Mouse (Mus musculus) neural tube, embryonic 10.5 days (tissue): Measurements from ENCODE around the gene Dek.

ENCODE experiments used
- DNase-seq: peaks from one replicate; pipeline ENCODE4 v3.0.0-alpha.2; 2017; ENCODE audit warnings: low spot score; ENCODE audit errors: extremely low spot score

Gene Dek

DNA sequence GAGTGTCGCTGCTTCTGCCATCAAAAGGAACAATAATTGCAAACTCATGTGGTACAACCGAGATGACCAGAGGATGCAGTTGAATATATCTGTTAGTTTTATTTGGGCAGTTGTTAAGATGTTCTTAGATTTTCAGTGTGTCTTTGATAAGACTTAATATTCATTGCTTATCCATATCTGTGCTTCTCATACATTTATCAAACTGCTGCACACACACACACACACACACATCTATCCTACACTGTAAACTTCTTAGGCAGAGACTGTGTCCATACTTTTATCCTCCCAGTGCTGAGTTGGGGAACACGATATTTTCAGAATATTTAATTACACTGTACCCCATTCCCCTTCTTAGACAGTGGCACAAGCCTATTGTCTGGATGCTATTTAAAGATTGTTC is 5.2 kb upstream of the Dek start:
- no peak for DNase-seq

DNA sequence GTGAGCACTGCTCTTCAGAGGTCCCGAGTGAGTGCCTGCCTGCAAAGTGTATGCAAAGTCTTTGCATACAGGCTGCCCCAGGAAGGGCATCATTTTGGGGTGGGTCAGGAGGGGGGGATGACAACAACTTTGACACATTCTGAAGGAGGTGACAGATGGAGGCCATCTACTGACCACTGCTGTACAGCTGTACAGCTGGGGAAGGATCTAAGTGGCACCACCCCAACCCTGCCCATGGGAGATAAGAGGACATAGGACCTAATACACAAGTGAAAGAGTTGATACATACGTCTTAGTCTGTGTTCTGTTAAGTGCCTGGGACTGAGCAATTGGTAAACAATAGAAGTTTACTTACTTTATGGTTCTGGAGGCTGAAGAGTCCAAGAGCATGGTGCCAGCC is 3.2 kb upstream of the Dek start:
- no peak for DNase-seq

GRCm38 (mm10) chr13:47106580-47106888 is 533 bp upstream of the Dek start:
- no peak for DNase-seq

DNA sequence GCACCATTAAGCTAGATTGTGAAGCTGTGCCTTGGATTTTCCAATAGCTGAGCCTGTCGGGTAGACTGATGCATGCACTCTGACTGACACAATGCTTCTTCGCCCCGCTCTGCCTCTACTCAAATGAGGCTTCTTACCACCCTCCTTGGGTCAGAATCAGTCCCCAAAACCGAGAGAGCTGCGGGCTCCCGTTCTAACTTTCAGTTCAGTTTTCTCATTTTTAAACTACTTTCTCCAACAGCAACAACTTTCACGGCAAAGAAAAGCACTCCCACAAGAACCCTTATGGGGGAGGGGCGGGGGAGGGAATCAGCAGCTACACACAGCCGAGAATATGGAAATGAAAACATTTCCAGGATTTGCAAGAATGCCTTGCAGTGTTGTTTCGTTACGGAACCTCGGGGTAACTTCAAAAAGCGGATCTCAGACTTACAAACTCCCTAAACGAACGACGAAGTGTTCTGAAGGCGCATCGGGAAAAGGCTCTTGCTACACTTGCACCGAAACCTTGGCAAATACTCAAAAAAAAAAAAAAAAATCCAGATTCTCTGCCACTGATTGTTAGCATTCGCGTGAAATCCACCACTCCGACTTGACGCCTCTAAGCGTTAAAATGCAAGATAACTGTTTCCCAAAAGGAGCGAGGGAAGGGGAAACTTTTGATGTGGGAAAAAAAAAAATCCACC is 1.0 kb downstream of the Dek start:
- DNase-seq, result peak; percentile 57

GRCm38 (mm10) chr13:47104146-47104545 is 1.9 kb downstream of the Dek start:
- DNase-seq, result no peak

- no peak for DNase-seq
These were observed 5.4 kb downstream of the Dek start for GRCm38 (mm10) chr13:47100587-47100986.

DNA sequence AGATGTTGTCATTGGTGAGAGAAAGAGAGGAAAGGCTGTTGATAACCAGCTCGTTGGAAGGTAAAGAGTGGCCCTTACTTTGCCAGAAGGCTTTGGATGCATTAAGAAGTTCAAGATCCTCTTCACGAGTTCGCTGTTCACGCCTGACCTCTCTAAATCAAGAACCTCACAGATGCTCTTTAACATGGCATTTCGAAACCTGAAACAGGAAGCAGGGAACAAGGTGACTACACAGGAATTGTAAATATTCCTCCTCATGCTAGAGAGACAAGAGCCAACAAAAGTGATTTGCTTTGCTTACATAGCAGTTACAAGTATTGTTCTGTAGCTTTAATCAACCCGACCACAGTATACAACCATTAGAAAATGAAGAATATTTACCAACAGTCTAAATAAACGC is 6.7 kb downstream of the Dek start:
- no peak for DNase-seq

GRCm38 (mm10) chr13:47096591-47096990 is 9.4 kb downstream of the Dek start:
- no peak for DNase-seq

GRCm38 (mm10) chr13:47093791-47094190 is 12.2 kb downstream of the Dek start:
- no peak for DNase-seq

- DNase-seq, result no peak
These were observed 16.7 kb downstream of the Dek start for GRCm38 (mm10) chr13:47089271-47089670.

DNA sequence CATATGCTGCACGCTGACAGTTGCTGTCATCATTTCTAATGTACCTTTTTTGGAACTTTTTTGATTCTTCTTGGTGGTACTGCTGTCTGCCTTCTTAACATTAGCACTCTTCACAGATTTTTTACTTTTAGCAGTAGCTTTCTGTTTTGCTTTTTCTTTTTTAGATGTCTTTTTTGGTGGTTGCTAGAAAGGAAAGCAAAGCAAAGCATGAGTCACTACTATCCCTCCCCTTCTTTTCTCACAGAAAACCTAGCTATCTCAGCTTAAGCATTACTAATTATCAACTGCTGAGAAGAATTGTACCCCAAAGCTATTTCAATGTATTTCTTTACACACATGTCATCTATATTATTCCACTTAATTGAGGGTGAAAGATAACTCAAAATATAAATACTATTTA is 17.6 kb downstream of the Dek start:
- DNase-seq, result no peak

DNA sequence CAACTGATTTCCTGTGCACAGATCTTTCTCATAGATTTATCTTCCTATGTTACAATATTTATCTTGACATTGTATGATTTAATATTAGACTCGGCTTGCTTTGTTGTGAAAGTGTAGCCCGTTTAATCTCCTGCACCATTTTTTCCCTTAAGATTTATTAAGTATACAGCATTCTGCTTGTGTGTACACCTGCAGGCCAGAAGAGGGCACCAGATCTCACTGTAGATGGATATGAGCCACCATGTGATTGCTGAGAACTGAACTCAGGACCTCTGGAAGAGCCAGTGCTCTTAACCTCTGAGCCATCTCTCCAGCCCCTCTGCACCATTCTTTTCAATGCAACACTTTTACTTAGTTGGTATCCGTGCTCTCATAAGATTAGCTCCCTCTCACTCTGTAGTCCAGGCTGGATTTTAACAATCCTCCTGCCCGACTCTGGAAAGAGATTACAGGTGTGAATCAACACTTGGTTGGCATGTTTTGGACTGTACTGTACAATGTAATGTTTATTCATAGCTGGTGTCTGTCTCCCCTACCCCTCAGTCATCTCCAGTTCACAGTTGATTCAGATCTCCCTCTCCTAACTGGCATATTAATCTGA is 25.0 kb downstream of the Dek start:
- no peak for DNase-seq

- DNase-seq, result no peak
These were observed 27.2 kb downstream of the Dek start for GRCm38 (mm10) chr13:47078799-47079198.

DNA sequence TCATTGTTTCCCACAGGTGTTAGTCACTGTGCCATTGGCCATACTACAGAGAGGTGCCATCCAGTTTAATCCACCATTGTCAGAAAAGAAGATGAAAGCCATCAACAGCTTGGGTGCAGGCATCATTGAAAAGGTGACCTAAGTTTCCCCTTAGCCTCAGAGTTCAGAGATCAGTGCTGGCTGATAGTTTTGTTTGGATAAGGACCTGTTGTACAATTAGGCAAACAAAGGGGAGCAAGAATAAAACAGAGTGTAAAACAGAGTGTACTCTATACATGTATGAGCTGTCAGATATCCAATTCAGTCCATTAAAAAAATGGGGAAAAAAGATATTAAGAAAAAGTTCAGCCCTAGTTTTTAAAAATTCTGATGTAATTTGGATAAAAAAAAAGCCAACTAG is 28.6 kb downstream of the Dek start:
- no peak for DNase-seq

GRCm38 (mm10) chr13:47076156-47076555 is 29.8 kb downstream of the Dek start:
- no peak for DNase-seq

- DNase-seq, result no peak
These were observed 33.5 kb downstream of the Dek start for GRCm38 (mm10) chr13:47072484-47072883.

DNA sequence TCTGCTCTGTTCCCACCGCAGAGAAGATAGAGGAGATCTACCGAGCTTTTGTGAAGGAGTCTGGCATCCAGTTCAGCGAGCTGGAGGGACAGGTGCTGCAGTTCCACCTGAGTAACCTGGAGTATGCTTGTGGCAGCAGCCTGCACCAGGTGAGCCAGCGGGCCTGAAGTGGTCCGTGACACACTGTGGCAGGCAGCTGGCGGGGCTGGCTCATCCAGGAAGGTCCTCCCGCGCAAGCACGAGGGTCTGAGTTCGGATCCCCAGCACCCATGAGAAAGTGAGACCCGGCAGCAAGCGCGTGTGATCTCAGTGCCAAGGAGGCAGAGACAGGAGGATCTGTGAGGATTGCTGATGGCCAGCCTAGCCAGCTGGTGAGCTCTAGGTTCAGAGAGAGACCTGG is 34.1 kb downstream of the Dek start:
- DNase-seq, result no peak

DNA sequence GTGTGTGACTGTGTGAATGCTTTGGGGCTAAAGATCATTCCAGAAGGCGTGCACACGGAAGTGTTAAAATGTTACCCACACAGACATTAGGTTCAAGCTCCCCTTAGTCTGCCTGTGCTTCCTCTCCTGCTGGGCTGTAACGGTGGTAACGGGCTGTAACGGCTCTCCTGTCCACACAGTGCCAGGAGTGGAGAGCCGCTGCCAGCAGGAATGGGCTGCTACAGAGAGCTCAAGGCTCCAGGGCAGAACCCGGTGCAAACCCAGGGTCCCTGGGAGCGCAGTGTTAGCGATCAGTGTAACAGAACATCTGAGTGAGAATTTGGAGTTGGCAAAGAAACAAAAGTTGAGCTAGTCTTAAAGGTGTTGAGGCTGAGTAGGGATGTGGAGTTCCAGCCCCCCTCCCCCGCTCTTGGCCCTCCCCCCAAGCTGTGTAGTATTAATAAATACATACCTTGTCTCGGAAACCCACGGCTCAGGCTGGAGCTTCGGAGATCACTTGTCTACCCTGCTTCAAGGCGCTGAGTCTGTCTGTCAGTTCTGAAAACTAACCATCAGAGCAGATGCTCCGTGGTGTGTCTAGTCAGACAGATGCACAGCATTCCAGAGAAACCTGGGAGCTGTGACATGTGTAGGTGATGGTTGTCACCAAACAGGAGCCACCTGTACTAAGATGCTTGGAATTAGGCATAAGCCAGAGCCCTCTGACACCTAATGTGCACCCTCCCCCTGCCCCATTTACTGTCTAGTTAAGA is 35.5 kb downstream of the Dek start:
- DNase-seq, result no peak

DNA sequence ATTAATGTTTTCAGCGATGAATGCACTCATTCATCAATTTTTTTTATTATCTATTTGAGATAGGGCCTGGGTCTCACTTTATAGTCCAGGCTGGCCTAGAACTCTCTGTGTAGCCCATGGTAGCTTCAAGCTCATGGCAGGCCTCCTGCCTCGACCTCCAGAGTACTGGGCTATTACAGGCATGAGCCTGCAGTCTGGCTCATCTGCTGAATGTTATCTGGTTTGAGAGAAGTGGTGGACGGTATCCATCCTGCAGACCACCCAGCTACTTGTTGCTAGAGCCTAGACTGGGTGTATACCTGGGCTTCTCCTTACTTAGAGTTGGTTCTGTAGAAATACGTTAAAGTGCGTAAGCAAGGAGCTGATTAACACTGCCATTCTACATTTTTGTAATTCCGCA is 39.0 kb downstream of the Dek start:
- no peak for DNase-seq

- DNase-seq, result no peak
These were observed 39.5 kb downstream of the Dek start for GRCm38 (mm10) chr13:47066516-47066915.

GRCm38 (mm10) chr13:47063985-47064760 is 41.8 kb downstream of the Dek start:
- no peak for DNase-seq

DNA sequence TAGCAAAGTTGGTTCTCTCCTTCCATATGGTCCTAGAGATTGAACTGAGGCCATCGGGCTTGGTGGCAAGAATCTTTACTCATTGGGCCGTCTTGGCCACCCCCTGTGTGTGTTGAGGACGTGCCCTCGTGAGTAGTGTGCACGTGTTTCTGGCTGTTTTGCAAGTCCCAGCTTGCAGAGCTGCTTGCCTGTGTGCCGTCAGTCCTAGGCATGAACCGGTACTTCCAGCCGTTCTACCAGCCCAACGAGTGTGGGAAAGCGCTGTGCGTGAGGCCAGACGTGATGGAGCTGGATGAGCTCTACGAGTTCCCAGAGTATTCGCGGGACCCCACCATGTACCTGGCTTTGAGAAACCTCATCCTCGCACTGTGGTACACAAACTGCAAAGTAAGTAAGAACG is 43.2 kb downstream of the Dek start:
- DNase-seq, result no peak
